Mouse (Mus musculus): Measurements from ENCODE around the gene Mxra8. TPM values are rescaled to one million over a fixed set of nuclear protein-coding genes. Genes with fewer than 3 reads are reported as not detected.

Mxra8 gene
- total RNA-seq, 2 experiments from 2014 or later = 9.0 to 14.0 TPM

DNA sequence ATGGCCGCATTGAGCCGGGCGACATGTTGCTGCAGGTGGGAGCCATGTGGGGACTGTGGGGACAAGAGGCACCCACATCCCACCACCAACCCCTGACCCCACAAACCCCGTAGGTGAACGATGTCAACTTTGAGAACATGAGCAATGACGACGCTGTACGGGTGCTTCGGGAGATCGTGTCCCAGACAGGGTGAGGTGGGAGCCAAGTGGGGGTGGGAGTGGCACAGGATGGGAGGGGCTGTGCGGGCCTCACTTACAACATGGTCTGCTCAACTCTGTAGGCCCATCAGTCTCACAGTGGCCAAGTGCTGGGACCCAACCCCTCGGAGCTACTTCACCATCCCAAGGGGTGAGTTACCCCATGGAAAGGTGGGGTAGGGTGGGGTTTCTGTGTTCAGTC lies 15.5 kb downstream of the Mxra8 start:
- no peak for DNase-seq (ENCODE audit: low spot score in 2 of 2)
- intact Hi-C loops (cut with DNase I) = no loop called here

DNA sequence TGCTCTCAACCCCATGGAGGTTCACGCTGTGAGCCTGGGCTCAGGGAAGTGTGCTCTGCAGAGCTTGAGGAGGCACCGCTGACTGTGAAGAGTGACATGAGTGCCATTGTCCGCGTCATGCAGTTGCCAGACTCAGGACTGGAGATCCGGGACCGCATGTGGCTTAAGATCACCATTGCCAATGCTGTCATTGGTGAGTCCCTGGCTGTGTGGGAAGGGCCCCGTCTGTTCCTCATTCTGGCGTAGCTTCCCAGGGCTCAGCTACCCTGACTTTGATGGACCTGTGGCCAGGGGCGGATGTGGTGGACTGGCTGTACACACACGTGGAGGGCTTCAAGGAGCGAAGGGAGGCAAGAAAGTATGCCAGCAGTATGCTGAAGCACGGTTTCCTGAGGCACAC lies 16.6 kb downstream of the Mxra8 start:
- intact Hi-C loops (cut with DNase I) = no loop called here
- no peak for DNase-seq (ENCODE audit: low spot score in 2 of 2)

DNA sequence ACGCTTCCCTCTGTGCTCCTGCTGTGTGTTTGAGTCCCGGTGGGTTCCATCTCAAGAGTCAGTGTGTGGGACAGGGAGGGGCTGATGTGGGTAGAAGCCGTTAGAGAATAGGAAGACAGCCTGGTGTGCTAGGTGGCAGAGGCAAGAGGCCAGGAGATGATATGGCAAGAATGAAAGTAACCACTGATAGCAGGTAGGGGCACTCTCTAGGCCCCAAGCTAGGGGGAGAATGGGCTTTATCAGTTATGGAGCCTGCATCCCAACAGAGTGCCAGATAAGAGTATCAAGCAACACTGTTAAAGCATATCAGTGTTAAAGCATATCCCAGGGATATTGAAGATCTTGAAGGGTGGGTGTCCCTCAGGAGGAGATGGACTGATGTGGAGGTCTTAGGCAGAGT lies 17.4 kb downstream of the Mxra8 start:
- no peak for DNase-seq (ENCODE audit: low spot score in 2 of 2)
- intact Hi-C loops (cut with DNase I) = no loop called here

DNA sequence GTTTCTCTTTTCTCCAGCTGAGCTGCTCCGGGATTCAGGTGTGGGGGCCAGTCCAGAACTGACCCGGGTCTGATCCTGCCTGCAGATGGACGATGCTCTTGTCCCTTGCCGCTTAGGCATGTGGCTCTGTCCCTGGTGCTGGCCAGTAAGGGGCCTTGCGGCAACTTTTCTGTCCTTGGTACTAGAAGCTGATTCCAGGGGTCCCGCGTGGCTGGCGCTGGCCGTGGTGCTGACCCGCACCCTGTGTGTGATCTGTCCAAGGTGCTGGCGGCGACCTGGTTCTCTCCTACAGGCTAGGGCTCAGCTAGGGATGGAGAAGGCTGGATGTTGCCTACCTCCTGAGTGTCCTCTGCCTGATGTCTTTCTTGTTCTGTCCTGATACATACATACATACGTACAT lies 19.8 kb downstream of the Mxra8 start:
- no peak for DNase-seq (ENCODE audit: low spot score in 2 of 2)

DNA sequence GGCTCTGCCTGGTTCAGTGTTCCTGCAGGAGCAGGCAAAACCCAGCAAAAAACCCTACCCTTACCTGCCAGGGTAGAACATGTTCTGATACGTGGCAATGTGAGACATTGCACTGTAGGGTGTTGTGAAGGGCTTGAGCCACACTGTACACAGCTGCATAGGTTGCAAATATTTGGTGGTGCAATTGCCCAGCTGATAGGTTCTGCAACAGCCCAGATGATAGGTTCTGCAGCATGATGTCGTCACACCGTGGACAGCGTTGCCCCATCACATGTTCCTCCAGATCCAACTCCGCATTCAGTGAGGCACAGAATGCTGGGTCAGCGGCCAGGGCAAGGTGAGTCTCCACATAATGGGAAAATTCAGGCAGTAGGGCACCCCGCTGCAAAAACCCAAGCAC lies 22.3 kb downstream of the Mxra8 start:
- DNase-seq (ENCODE audit: low spot score in 2 of 2) = no peak

More for the DNA sequence above, 19.8 kb downstream of the Mxra8 start:
- intact Hi-C loops (cut with DNase I) = no loop called here

DNA sequence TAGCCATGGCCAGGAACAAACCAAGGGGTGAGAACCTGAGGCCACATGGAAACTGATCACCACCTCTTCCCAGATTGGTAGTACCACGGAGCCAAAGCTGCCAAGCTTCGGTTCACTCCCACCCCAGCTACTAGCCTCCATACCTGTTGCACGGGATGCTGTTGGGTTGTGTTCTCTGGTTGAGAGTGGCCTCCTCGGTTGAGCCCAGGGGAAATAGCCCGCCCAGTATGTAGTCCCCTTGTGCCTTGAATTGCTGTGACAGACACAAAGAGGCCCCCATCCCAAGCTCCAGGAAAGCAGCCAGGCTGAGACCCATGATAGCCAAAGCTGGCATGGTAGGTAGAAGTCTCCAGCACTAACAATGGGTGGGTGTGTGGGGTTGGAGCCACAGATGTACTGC lies 23.5 kb downstream of the Mxra8 start, which contains the start of gene Tas1r3:
Gene Tas1r3 (minus strand): TSS at position 362 of the 400 bp plus-strand sequence.
- DNase-seq (ENCODE audit: low spot score in 2 of 2) = no peak
- intact Hi-C loops (cut with DNase I) = no loop called here

More for the DNA sequence above, 22.3 kb downstream of the Mxra8 start:
- intact Hi-C loops (cut with DNase I) = no loop called here

DNA sequence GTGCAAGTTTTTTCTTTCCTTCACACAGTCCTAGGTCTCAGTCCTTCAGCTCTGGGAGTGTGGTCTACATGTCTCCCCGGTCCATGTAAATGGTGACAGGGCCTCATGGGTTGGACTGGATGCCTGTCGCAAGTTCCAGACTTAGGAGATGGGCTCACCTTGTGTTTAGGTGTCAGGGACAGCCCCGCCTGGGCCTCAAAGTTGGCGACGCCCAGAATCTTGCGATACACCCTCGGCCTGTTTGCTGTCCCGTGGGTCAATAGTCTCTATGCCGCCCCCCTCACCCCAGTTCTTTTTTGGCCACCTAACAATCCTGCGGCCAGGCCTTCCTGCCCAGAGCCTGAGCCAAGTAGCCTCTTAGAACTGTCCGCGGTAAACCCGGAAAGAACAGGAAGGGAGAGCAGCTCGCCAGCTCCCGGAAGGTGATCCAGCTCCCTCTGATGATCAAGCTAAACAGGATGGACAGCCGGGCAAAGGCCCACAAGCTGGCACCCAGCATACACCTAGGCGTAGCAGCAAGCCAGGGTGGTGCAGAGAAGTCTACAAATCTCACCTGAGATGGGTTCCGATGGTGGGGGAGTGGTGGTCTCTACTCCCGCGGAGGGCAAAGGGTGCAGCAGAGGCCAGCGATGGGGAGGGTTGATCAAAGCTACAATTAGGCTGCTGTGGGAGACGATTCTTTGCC lies 29.3 kb downstream of the Mxra8 start:
- intact Hi-C loops (cut with DNase I) = no loop called here
- DNase-seq (ENCODE audit: low spot score in 2 of 2) = no peak

DNA sequence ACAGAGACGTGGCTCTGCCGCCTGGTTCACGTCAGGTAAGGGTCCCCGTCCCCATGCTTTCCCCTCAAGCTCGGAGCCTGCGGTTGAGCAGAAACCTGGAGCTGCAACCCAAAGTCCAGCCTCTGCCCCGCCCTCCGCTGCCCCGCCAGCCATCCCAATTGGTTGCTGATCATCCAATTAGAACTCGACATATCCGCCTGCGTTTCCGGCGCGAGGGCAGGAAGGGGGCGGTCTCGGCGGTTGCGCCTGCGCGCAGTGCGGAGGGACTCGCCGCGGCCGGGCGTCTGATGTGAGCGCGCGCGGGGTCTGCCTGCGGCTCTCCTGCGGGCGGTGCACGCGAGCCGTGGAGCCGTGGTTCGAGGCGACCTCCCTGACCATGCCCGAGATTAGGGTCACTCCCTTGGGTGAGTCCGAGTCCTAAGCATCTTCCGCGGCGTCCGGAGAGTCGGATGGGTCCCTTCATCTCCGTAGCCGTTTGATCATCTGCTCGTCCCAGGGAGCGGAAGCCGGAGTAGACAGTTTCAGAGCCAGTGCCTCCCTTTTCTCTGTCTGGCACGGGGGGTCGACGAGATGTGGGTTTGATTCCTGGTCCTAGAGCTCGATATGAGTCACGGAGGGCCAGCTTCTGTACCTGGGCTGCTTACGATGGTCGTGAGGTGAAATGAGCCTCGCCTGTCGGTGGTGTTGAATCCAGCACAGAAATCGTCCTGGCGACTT lies 30.0 kb downstream of the Mxra8 start, which contains the start of the genes Cptp and Ints11:
Gene Cptp (minus strand): TSS at position 124 of the 717 bp plus-strand sequence.
Gene Ints11 (plus strand): TSS at position 230 of the 717 bp plus-strand sequence.
- intact Hi-C loops (cut with DNase I) = no loop called here
- peak; percentile 97 for DNase-seq (ENCODE audit: low spot score in 2 of 2)

DNA sequence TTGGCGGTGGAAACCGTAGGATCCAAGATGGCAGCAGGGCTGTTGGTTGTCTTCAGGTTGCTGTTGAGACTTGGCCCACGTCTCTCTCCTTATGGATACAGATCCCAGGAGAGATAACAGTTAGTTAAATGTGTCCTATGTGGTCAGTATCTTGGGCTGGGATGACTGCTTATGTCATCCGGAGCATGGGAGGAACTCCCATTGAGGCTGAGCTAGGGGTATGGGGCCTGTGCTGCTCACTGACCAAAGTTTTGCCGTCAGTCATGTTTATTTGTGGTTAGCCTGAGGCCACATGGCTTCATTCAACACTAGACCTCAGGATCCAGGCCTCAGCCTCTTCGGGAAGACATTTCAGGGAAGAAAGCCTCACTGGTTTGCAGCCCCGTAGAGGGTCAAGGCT lies 31.9 kb downstream of the Mxra8 start:
- no peak for DNase-seq (ENCODE audit: low spot score in 2 of 2)
- intact Hi-C loops (cut with DNase I) = no loop called here

DNA sequence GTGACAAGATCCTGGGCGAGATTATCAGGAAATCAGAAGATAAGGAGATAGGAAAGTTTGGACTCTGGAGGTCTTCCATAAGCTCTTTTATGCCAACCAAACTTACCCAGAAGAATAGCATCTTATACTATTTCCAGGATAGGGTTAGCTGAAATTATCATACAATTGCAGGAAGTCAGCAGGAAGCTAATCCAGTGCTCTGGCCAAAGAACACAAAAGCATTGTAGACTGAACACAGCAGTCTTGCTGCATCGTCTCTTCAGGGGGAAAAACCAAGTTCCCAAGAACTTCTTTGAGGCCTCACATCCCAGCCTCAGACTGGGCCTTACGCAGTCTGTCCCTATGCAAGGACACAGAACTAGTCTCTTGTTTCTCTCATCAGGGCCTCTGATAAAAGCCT lies 44.1 kb downstream of the Mxra8 start:
- DNase-seq (ENCODE audit: low spot score in 2 of 2) = no peak
- intact Hi-C loops (cut with DNase I) = no loop called here

DNA sequence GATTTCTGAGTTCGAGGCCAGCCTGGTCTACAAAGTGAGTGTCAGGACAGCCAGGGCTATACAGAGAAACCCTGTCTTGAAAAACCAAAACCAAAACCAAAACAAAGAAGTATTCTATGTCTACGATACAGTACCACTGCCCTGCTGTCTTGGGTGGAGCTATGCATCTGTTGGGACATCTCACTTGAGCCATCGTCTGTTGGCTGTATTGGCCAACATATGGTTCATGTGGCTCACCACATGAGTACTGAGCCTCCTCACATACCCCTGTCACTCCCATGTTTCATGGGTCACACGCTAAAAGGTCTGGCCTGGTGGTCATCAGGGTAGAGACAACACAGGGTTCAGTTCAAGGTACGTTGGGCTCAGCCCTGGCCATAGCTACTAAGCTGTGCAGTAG lies 46.9 kb downstream of the Mxra8 start:
- no peak for DNase-seq (ENCODE audit: low spot score in 2 of 2)
- intact Hi-C loops (cut with DNase I) = no loop called here

DNA sequence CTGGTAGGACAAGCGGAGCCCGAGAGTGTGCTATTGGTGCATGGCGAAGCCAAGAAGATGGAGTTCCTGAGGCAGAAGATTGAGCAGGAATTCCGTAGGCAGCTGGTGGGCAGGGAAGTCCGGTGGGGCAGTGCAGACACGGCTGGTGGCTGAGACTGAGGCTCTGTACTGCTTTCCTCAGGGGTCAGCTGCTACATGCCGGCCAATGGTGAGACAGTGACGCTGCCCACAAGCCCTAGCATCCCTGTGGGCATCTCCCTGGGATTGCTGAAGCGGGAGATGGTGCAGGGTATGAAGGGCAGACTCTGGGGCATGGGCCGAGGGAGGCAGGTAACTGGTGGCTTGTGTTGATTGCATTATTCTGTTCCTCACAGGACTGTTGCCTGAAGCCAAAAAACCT lies 48.2 kb downstream of the Mxra8 start:
- DNase-seq (ENCODE audit: low spot score in 2 of 2) = no peak
- intact Hi-C loops (cut with DNase I) = no loop called here

DNA sequence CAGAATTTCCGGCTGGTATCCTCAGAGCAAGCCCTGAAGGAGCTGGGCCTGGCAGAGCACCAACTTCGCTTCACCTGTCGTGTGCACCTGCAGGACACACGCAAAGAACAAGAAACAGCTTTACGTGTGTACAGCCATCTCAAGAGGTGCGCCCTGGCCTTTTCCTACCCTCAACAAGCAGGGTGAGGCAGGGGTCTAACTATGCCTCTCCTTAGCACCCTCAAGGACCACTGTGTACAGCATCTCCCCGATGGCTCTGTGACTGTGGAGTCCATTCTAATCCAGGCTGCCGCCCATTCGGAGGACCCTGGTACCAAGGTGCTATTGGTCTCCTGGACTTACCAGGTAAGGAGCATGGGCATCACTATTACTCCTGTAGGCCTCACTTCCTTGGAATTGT lies 48.7 kb downstream of the Mxra8 start:
- no peak for DNase-seq (ENCODE audit: low spot score in 2 of 2)
- intact Hi-C loops (cut with DNase I) = no loop called here

DNA sequence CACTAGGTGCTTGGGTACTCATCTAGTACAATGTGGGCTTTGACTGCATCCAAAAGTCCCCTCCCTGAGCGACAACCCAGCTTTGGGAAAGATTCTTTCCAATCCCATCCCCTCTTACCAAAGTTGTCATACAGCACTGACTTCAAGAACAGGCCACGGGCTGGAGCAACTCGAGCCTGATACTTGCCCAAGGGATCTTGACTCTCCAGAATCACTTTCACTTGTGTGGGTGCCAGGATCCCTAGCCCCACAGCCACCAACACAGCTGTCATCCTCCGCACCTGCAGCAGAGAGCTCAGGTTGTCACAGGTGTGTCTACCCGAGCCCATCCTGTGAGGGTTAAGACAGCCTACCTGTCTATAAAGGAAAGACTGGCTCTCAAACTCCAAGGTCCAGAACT lies 49.8 kb downstream of the Mxra8 start:
- DNase-seq (ENCODE audit: low spot score in 2 of 2) = no peak
- intact Hi-C loops (cut with DNase I) = no loop called here

DNA sequence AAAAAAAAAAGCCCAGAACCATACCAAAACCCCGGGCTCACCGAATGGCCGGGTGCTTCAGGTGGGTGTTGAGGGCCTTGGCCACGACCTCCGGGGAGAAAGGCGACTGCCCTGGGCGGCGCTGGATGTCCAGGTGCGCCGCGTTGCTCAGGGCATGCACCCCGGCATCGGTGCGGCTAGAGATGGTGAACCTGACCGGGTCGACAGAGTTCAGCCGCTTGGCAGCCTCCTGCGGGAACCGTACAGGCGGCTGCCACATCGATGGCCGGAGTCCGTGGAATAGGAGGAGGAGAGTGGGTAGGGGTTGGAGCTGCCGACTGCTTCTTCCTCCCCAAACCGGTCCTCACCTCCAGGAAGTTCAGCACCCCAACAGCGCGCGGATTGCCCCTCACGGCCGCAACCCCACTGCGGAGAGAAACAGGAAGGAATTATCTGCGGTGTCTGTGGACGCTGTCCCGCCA lies 51.6 kb downstream of the Mxra8 start:
- no peak for DNase-seq (ENCODE audit: low spot score in 2 of 2)
- intact Hi-C loops (cut with DNase I) = no loop called here

DNA sequence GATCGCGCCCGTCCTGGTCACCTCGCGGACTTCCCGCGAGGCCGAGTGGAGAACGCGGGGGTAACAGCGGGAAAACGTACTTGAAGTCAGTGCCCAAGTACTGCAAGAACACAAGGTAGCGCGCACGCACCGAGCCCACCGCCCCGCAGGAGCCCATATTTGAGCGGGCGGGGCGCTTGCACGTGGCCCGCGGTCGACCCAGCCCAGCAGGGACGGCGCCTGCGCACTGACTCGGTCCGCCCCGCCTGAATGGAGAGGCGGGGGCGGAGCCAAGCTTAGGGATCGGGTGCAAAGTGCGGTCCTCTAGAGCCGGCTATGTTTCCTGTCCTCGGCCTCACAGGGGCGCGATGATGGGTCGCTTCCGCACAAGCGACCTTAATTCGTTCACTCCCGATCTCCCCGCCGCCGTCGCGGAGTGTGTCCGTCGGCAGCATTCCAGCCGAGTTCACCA lies 52.1 kb downstream of the Mxra8 start, which contains the start of the genes Pusl1 and Acap3:
Gene Pusl1 (minus strand): TSS at position 231 of the 451 bp plus-strand sequence.
Gene Acap3 (plus strand): TSS at position 272 of the 451 bp plus-strand sequence.
- DNase-seq (ENCODE audit: low spot score in 2 of 2) = peak; percentile 98
- intact Hi-C loops (cut with DNase I) = loop anchor here (2.0 kb wide), 1 partner anchor 51 kb away; the partner anchor contains the start of gene Ube2j2

DNA sequence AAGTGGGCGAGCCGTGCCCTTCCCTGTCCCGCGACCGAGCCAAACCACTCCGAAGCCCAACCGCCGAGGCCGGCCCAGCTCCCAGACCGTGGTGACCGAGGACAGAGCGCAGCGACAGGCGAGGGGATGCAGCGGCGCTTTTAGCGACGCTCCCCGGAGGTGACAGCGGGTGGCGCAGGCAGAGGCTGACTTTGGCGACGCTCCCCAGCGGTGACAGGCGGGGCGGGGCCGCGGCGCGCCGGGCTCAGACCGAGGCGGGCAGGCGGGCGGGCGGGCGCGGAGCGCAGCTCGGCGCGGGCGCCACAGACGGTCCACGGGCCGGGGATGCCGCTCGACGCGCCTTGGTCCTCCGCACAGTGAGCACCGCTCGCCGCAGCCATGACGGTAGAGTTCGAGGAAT lies 52.5 kb downstream of the Mxra8 start:
- peak; percentile 83 to 84 for DNase-seq (ENCODE audit: low spot score in 2 of 2)
- intact Hi-C loops (cut with DNase I) = loop anchor here (2.0 kb wide), 1 partner anchor 51 kb away; the partner anchor contains the start of gene Ube2j2

DNA sequence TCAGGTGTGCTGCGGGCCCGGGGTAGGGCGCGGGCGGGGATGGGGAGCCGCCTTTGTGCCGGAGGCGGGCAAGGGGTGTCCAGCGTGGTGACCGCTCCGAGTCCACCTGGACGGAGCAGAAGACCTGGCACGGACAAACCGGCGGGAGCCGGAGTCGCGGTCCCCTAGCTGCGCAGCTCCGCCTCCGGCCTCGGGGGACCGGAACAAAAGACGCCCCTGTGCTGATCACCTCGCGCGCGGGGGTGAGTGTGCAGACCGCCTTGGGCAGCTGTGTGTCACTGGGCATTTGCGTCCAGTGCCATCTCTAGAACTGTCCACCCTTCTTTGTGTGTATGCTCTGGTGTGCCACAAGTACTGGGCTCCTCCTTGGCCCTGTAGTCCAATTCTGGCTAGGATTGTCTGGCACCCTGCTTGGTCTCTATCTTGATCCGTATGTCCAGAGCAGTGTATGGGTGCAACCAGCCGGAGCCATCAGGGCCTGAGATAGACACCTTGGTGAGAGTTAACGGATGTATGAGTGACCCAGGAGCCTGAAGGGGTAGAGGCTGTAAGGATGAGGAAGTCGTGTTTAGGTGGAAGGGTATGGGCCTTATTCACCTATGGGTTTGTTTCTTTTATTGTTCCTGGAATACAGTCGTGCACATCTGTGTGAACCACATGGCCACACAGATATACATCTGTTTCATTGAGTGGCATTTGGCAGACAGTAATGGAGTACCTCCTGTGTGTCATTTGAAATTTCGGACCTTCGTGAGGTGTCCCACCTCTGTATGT lies 53.1 kb downstream of the Mxra8 start:
- DNase-seq (ENCODE audit: low spot score in 2 of 2) = peak in 1 of 2 experiments; percentile 29
- intact Hi-C loops (cut with DNase I) = loop anchor here (2.0 kb wide), 1 partner anchor 50 kb away; the partner anchor contains the start of gene Ube2j2

DNA sequence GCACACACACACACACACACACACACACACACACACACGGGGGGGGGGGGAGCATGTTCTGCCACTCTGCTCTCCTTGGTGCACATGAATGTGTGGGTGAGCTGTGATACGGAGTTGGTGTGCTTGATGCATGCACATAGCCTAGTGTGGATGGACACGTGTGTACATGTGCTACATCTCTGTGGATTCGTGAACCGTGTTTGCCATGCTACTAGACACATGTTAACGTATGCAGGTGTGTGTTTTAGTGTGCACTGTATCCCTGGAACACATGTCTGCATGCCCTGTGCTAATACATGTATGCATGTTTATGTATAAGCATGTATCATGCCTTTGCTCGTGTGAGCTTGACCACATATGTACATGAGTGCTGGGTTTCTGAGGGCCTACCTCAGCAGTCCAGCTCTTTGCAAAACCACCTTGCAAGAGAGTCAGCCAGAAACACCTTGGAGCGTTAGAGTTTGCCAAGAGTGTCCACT lies 53.8 kb downstream of the Mxra8 start:
- peak; percentile 4 to 65 for DNase-seq (ENCODE audit: low spot score in 2 of 2)
- intact Hi-C loops (cut with DNase I) = loop anchor here (2.0 kb wide), 1 partner anchor 50 kb away; the partner anchor contains the start of gene Ube2j2
